Mouse (Mus musculus): Measurements from ENCODE around the gene Luc7l2. TPM values are rescaled to one million over a fixed set of nuclear protein-coding genes. Genes with fewer than 3 reads are reported as not detected.

Gene Luc7l2
- total and polyA plus RNA-seq, 2 experiments from 2014 or later: 36.7 to 54.3 TPM

DNA sequence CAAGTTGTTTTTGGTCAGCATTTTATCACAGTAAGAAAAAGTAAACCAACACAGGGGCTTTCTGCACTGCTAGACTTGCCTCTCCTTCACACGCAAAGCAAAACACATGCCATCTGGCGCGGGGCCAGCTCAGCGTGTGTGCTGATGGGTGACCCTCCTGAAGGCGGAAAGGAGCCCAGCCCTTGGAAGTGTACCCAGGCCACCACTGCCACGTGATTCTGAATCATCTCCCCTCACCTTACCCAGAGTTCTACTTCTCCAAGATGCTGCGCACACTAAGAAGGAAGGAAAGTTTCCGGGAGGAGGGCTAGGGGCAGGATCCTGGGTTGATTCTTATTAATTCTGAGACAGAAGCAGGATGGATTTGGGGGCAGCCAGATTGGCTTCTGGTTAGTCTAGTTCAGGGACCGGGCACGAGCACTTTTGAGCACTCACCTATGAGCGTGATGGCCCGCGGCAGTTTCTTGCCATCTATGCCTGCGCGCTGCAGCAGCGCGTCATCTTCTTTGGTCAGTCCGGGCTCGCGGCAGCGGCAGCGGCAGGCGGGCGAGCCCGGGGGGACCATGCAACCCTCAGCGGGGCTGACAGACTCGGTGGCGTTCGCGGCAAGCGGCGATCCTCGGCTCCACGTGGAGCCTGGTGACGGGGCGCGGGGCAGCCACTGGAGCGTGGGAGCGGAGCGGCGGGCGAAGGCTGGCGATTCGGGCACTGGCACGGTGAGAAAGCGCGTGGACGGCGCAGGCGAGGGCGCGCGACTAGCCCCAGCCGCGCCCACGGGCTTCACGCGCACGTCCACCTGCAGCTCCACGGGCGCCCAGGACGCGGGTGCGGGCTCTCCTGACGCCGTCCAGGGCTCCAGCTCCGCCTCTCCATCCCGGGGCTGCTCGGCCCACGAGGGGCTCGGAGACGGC is 85.1 kb downstream of the Luc7l2 start:
- TF ChIP-seq CTCF (IDR thresholded peaks at IDR 0.05; ENCODE audit: low read depth): no peak
- under 1% methylated on average over 71 of the region's 72 CpGs for whole genome bisulfite sequencing
- H3K9me3 ChIP-seq (ENCODE audit: low read length): no peaks in the 10 kb centered on the region

DNA sequence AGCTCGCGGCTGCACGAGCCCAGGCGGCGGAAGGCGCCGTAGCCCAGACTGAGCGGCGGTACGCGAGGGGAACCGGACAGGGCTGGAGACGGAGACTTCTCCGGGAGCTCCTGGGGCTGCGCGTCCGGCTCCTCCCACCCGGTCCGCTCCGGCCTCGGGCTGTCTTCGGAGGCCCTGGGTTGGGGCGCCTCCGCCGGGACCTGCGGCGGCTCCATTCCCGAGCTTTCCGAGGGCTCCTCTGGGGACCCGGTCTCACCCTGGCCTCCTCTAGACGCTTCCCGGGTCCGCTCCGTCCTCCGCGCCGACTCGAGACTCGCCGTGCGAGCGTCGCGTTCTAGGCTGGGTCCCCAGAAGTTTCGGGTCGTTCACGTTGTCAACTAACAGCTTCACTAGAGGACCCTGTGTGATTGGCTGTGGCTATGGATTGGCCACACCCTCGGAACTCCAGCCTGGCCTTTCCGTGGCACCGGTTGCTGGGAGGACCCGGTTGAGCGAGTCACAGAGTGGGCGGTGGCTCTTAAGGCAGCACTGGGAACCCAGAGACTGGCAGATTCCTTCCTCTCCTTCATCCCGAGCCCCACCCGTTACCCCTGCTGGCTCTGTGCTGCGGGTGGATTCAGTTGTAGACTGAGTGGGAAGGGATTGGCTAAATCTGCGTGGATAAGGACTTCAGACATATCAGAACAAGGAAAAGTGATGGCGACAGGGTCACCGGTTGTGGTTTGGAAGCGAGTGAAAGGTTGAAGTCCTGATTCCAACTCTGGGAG is 85.9 kb downstream of the Luc7l2 start, which contains the start of gene Klrg2:
Gene Klrg2, minus strand, starts transcription at position 391 of the 767 bp plus-strand sequence.
- H3K4me1 ChIP-seq (ENCODE audit: insufficient read depth, low read length): peaks cover 7% of the 10 kb centered on the region; the same call in 1 of the 2 replicates
- peak within 1 kb of the TSS; percentile 78 for H3K4me2 ChIP-seq (ENCODE audit: low read depth, low read length)
- DNase-seq (ENCODE audit: low spot score) (peak; percentile 58), ATAC-seq (peak; percentile 78)
- H3K27me3 ChIP-seq (ENCODE audit: insufficient read depth, low read length): peaks cover 24% of the 10 kb centered on the region; the same call in 1 of the 2 replicates
- no peaks in the 10 kb centered on the region for H3K9me3 ChIP-seq (ENCODE audit: low read length)
- peak within 1 kb of the TSS; percentile 43 for H3K4me3 ChIP-seq (ENCODE audit: low read length)
- no peak within 1 kb of the TSS for H3K27ac ChIP-seq
- WGBS: 2% methylated on average over 55 of the region's 60 CpGs
- H3K9ac ChIP-seq (replicated peaks; ENCODE audit: low read length): peak within 1 kb of the TSS; percentile 33
- no peaks in the 10 kb centered on the region for H3K36me3 ChIP-seq (ENCODE audit: insufficient read depth, low read length)
- no peak for TF ChIP-seq CTCF (IDR thresholded peaks at IDR 0.05; ENCODE audit: low read depth)

More for the DNA sequence above, 85.1 kb downstream of the Luc7l2 start:
- peak overlapping the region; percentile 33; the same call in 1 of the 2 replicates for H3K9ac ChIP-seq (replicated peaks; ENCODE audit: low read length)
- H3K4me2 ChIP-seq (ENCODE audit: low read depth, low read length): peak overlapping the region; percentile 78
- no peaks in the 10 kb centered on the region for H3K36me3 ChIP-seq (ENCODE audit: insufficient read depth, low read length)
- peaks cover 24% of the 10 kb centered on the region; the same call in 1 of the 2 replicates for H3K27me3 ChIP-seq (ENCODE audit: insufficient read depth, low read length)
- peaks cover 7% of the 10 kb centered on the region; the same call in 1 of the 2 replicates for H3K4me1 ChIP-seq (ENCODE audit: insufficient read depth, low read length)
- peak overlapping the region; percentile 43 for H3K4me3 ChIP-seq (ENCODE audit: low read length)
- ATAC-seq: peak; percentile 55
- H3K27ac ChIP-seq: no peak overlapping the region
- peak; percentile 63 for DNase-seq (ENCODE audit: low spot score)

DNA sequence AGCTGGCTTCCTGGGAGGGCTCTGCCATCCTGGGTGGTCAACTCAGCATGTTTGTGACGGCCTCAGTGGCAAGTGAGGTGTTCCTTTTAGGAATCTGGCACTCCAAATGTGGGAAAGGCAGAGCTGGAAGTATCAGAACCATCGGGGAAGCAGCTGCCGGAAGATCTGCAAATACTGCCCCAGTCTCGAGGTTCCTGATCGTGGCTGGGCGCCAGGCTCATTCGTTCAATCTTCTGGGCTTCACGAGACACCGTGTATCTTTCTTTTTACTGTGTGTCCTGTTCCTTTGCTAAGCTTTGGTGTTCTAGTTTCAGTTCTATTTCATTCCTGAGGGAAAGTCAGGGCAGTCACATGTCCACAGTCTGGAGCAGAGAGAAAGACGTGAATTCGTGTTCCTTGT is 89.3 kb downstream of the Luc7l2 start:
- WGBS: 71% methylated on average over 11 of the region's 11 CpGs
- H3K27me3 ChIP-seq (ENCODE audit: insufficient read depth, low read length): peaks cover 18% of the 10 kb centered on the region; the same call in 1 of the 2 replicates
- TF ChIP-seq CTCF (IDR thresholded peaks at IDR 0.05; ENCODE audit: low read depth): no peak

DNA sequence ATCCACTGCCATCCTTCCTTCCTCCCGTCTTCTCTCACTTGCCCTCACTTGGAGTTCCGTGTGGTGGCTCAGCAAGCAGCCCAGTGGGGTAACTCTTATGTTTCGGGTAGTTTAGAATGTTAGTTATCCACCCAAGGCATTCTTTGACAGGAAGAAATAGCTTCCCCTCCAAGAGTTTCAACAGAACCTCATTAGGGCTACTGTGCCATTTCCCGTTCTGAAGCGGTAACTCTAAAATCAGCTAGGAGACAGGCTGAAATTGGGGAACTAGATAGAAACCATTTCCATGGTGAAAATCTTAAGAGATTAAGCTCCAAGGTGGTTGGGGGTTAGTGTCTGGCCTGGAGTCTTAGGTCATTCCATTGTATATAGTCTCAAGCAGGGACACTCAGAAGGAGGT is 90.1 kb downstream of the Luc7l2 start:
- Histone ChIP-seq H3K4me1 (ENCODE audit: insufficient read depth, low read length) (peaks cover under 1% of the 10 kb centered on the region; the same call in 1 of the 2 replicates), H3K4me3 (ENCODE audit: low read length) (no peak overlapping the region), H3K36me3 (ENCODE audit: insufficient read depth, low read length) (no peaks in the 10 kb centered on the region), H3K9me3 (ENCODE audit: low read length) (no peaks in the 10 kb centered on the region), H3K4me2 (ENCODE audit: low read depth, low read length) (no peak overlapping the region), H3K27ac (no peak overlapping the region), H3K27me3 (ENCODE audit: insufficient read depth, low read length) (peaks cover 15% of the 10 kb centered on the region; the same call in 1 of the 2 replicates), H3K9ac (replicated peaks; ENCODE audit: low read length) (no peak overlapping the region)
- no peak for ATAC-seq
- DNase-seq (ENCODE audit: low spot score): no peak
- 63% methylated on average over 5 of the region's 5 CpGs for WGBS
- TF ChIP-seq CTCF (IDR thresholded peaks at IDR 0.05; ENCODE audit: low read depth): no peak

More for the DNA sequence above, 89.3 kb downstream of the Luc7l2 start:
- Histone ChIP-seq H3K27ac (no peak overlapping the region), H3K4me2 (ENCODE audit: low read depth, low read length) (no peak overlapping the region), H3K36me3 (ENCODE audit: insufficient read depth, low read length) (no peaks in the 10 kb centered on the region), H3K9me3 (ENCODE audit: low read length) (no peaks in the 10 kb centered on the region), H3K4me1 (ENCODE audit: insufficient read depth, low read length) (peaks cover 7% of the 10 kb centered on the region; the same call in 1 of the 2 replicates), H3K4me3 (ENCODE audit: low read length) (no peak overlapping the region), H3K9ac (replicated peaks; ENCODE audit: low read length) (no peak overlapping the region)
- no peak for ATAC-seq
- DNase-seq (ENCODE audit: low spot score): no peak

DNA sequence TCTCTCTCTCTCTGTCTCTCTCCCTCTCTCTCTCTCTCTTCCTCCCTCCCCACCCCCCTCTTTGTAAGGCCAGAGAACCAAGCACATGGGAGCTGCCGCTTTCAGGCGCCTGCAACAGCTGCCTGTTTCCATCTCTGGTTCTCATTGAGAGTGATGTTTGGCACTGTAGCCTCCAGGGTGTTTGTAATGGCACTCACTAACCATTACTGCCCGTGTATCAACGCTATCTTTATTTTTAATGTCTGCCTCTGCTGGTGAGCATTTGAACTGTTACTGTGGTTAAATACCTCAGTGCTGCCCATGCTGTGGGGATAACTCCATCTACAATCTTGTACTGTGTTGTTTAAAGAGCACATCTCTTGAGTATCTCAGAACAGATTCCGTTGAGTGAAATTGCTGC is 90.5 kb downstream of the Luc7l2 start:
- H3K9ac ChIP-seq (replicated peaks; ENCODE audit: low read length): no peak overlapping the region
- ATAC-seq (no peak; the same call in 1 of the 2 replicates), DNase-seq (ENCODE audit: low spot score) (peak; percentile 31)
- H3K4me3 ChIP-seq (ENCODE audit: low read length): no peak overlapping the region
- WGBS: 39% methylated on average over 5 of the region's 5 CpGs
- TF ChIP-seq CTCF (IDR thresholded peaks at IDR 0.05; ENCODE audit: low read depth): peak; percentile 39
- no peak overlapping the region for H3K27ac ChIP-seq
- no peaks in the 10 kb centered on the region for H3K36me3 ChIP-seq (ENCODE audit: insufficient read depth, low read length)
- H3K4me2 ChIP-seq (ENCODE audit: low read depth, low read length): no peak overlapping the region
- peaks cover 15% of the 10 kb centered on the region; the same call in 1 of the 2 replicates for H3K27me3 ChIP-seq (ENCODE audit: insufficient read depth, low read length)
- H3K4me1 ChIP-seq (ENCODE audit: insufficient read depth, low read length): no peaks in the 10 kb centered on the region
- H3K9me3 ChIP-seq (ENCODE audit: low read length): no peaks in the 10 kb centered on the region

DNA sequence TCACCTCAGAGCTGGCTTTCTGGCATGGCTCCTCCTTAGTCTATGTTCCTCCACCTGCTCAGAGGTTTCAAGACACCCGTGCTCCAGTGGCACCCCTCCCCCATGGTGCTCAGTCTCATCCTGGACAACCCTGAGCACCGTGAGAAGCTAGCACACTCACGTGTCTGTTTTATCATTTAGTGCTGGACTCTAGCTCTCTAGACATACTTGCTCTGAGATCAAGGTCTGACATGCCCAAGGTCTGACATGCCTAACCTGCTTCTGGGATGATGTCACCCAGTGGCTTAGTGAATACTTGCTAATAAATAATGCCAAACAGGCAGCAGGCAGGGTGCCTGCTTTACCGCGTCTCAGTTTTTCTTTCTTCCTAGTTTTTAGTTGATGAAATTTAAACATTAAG is 91.5 kb downstream of the Luc7l2 start:
- 78% methylated on average over 5 of the region's 5 CpGs for WGBS
- H3K4me2 ChIP-seq (ENCODE audit: low read depth, low read length): no peak overlapping the region
- peaks cover 13% of the 10 kb centered on the region; the same call in 1 of the 2 replicates for H3K27me3 ChIP-seq (ENCODE audit: insufficient read depth, low read length)
- DNase-seq (ENCODE audit: low spot score) (no peak), ATAC-seq (0 out of 2 replicates have a peak, but pooled peaks have one; percentile 25)
- no peaks in the 10 kb centered on the region for H3K9me3 ChIP-seq (ENCODE audit: low read length)
- H3K4me1 ChIP-seq (ENCODE audit: insufficient read depth, low read length): no peaks in the 10 kb centered on the region
- no peak overlapping the region for H3K27ac ChIP-seq
- no peaks in the 10 kb centered on the region for H3K36me3 ChIP-seq (ENCODE audit: insufficient read depth, low read length)
- H3K4me3 ChIP-seq (ENCODE audit: low read length): no peak overlapping the region
- no peak for TF ChIP-seq CTCF (IDR thresholded peaks at IDR 0.05; ENCODE audit: low read depth)
- H3K9ac ChIP-seq (replicated peaks; ENCODE audit: low read length): no peak overlapping the region
